Mouse (Mus musculus) T-helper 1 cell (primary cell): ENCODE results near the gene Ing3.

Experiments
- in situ Hi-C: fragments of 300-600 bp; cut with MboI, MseI; formaldehyde crosslinking; loops from one replicate; pipeline ENCODE4 v1.15.1; 2025; ENCODE audit warnings: high pct_unique_total_duplicates

Ing3 gene

DNA sequence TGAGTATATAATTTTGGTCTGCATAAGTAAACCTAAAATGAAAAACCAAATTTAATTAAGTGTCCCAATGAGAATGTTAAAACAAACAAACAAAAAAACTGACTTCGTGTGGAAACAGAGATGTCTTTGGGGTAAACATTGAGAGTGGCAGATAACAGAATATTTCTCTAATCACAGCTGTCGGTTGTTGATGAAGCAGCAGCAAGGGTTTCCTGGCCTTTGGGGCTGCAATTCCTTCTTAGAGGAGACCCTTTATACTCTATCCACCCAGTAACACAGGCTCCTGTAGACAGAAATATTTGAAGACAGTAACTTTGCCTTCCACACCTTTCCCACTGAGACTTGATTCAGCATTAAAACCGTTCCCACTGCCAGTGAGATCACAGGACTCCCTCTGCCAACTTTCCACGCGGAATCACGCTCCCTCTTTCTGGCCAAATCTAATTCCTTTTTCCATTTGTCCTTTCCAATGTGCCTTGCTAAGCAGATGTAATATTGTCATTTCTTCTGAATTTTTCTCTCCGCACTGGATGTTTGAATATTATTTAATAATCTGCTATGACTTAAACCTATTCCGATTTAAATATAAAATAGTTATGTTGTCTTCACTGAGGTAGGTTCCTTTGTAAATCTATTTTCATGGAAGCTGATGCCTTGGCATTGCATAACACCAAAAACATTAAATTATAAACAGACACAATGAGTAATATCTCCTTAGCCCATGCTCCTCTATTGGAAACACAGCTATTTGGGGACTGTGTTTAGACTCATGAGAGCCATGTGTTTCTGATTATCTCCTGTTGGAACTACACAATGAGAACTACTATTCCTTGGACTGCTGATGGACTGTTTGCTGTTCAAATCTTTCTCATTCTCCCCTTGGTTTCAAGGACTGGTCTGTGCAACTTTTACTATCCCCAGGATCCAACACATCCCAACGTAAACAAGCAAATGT, 41.1 kb downstream of the Ing3 start:
- in situ Hi-C loops, result loop anchor here (5.0 kb wide), 1 partner anchor 77 kb away; no protein-coding TSS in a partner anchor

DNA sequence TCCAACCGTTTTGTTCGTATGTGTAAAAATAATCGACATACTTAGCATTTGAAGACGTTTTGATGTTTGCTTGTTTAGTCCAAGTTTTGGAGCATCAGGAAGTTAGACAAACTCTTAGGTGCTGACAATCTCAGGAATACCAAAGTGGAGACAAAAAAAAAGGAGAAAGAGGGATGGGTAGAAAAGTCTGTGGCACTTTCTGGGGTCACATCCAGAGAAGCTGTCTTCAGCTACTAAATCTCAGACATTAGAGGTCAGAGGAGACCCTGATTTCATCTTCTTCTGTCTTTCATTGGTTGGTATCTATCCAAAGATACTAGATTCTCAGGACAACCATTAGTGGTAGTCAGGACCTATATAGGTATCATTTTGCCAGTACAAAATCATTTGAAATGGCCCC, 41.8 kb downstream of the Ing3 start:
- in situ Hi-C loops, result loop anchor here (5.0 kb wide), 1 partner anchor 76 kb away; no protein-coding TSS in a partner anchor

DNA sequence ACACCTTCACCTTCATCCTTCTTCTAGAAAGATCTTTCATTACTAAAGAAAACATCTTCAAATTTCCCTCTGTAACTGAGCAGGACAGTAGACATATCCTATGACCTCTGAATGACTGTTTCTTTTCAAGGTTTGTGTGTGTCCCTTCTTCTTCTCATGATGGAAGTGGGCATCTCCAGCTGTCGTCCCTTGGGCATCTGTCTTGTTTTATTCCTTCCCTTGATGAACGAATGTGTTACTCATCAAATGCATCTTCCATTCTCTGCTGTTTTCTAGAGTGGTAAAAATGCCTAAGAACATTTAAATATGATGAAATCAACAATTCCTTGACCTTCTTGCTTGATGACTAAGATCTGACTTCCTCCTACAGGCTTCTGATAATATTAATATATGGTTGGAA, 43.7 kb downstream of the Ing3 start:
- in situ Hi-C loops, result loop anchor here (5.0 kb wide), 1 partner anchor 74 kb away; no protein-coding TSS in a partner anchor

DNA sequence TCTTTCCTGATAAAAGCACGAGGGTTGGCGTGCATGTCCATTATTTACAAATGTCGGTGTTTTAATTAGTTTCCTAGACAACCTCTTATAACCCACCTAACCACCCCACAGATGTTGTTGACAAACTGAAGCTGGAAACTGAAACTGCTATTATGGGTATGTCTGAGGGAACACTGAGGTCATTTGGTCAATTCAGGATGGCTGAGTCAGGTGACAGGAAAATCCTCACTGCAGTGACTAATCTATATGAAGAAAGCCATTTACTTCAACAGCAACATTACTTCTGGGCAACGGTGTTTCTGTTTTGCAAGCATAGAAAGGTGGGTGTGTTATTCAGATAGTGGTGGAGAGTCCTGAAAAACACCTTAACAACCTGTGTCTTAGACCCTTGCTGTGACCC, 48.8 kb downstream of the Ing3 start:
- in situ Hi-C loops, result no loop called here

DNA sequence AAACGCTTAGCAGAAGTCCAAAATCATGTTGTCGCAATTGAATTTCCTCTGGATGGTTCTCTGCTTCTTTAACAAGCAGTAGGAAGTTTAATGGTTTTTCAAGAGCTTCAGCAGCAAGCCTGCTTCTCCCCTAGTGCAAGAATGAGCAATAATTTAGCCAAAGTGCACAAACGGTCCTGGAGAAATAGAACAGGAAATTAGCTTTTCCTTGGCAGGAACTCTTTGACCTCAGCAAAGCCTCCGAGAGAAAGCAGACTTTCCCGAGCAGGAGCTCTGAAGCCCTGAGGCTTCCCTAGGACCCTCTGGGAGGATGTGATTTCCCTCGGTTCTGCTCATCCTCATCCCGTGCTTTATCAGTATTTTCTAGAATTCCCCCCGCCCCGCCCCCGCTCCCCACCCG, 49.7 kb downstream of the Ing3 start:
- in situ Hi-C loops, result no loop called here

DNA sequence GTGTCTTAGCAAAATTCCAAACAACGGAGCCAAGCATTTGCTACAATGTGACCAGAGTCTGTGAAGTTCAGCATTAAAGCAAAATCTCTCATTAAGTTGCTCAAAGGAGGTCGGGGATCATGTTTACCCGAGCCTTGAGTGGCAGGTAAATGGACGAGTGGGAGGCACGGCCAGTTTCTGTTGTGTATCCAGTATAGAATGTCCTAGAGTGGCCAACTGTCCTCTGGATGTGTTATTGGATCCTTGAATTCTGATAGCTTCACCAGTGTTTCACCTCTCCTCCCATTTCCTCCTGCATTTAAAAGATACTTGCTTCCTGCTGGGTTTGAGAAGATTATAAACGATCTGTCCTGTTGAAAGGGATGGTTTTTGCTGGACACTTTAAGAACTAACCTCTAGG, 50.7 kb downstream of the Ing3 start:
- in situ Hi-C loops, result no loop called here

DNA sequence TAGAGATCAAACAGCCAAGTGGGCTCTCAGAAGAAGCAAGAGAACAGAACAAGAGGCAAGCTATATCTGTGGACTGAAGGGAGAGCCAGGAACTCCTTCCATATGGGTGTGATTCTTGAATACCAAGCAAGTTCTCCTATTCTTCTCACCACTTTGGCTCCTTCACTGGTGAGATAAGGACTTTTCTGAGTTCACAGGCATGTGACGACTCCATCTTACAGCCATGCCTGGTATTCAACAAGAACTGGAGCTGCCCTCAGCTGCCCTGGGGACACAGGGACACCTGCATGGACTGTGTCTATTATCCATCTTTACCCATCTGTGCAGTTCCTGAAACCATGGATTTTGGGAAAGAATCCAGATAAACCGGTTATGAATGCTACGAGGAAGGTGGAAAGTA, 51.5 kb downstream of the Ing3 start:
- in situ Hi-C loops, result no loop called here

DNA sequence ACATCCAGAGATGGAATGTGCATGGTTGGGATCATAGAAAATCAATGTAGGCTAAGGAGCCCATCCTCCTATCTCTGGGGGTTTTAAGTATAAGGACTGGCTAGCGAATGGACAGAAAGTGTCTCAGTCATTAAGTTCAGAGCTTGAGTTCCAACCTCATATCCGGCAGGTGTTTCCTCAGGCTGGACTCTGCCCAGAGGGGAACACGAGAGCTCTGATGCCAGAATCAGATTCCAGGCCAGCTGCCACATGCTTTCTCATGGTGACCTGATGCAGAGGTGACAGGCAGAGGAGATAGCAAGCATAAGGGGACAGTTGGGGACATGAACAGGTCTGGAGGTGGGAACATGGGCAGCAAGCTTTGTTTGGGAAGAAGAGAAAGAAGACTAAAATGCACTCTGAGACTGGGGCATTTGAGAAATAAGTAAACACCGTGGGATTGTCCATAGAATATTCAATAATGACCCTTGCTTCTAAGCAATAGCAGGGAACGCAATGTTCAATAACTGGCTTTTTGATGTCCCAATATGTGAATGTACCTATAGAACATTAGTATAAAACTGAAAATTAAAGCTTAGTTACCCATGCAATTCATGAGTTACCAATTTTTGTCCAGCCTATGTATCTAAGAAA, 52.0 kb downstream of the Ing3 start:
- in situ Hi-C loops, result no loop called here

DNA sequence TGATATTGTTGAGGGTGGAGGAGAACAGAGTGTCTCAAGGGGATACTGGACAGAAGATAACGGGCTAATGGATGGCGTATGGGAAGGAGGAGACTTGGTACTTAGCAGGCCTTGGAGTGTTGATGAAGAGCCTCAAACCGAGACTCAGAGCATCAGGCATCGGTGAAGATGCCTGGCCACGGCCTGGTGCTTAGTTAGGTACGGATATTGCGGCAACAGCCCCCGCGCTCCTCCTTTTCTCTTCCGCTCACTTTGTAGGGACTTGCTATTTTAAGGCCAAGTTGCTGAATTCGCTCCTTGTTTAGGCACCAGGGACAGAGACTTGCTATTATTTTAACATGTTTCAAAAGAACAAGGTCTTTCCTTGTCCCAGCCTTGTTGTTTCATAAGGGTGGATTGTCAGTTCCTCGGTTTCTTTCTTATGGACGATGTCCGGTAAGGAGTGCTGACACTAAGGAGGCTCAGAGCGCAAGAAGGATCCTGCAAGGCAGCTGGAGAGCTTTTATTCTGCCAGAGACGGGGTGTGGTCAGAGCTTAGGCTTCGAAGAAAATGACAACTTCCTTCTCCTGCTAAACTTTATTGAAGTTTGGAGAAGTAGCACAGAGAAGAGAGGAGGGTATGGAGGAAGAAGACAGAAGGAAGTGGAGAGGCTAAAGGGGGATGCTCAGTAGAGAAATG, 53.3 kb downstream of the Ing3 start:
- in situ Hi-C loops, result no loop called here

DNA sequence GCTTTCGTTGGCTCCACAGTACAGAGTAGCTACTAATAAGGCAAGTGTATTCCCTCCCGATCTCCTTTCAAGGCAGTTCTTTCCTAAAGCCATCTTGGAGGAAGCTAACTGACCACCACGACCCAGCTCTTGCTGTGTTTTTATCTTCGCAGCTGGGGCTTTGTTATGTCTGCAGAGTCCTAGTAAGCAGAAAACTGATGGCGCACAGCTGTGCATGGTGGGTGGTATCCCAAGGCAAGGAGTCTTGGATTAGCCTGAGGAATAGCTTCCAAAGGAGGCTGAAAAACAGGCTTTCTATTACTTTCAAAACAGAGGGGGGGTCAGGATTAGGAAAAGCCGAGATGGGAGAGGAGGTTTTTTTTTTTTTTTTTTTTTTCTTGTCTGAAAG, 53.8 kb downstream of the Ing3 start:
- in situ Hi-C loops, result no loop called here

DNA sequence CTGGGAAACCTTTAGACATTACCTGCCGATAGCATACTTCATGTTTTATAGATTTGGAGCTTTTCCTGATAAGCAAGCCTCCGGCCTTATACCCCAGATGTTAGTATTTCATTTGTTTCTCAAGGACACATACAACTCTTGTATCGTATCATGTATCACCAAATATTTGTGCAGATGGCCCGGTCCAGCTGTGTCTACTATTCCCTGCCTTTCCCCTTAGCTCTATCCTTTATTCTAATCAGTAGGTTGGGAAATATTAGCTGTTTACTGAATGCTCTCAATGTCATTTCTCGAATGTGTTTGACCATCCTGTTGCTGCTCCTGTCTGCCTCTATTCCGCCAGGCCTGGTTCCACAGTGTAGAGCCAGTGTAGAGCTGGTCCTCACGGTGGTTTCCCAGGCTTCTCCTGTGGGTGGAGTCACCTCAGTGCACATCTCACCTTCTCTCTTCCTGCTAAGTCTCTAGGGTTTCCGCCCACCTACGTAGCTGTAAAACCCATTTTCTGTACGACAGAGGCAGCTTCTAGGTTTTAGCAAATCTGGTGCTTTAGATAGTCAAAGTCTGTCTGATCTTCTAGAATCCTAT, 54.7 kb downstream of the Ing3 start:
- in situ Hi-C loops, result no loop called here

DNA sequence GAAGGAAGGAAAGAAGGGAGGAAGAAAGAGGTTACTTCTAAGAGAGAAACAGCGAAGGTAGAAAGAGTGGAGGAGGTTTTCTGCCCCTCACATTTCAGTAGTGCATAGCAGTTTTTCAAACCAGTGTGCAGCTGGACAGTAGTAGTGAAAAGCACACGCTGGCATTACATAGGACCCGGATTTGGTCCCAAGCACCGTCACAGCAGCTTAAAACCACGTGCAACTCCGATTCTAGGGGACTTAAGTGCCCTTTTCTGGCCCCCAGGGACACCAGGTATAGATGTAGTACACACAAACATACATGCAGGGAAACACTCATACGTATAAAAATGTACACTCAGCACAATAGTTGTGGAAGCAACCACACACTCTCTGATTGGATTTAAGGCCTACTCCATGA, 59.0 kb downstream of the Ing3 start:
- in situ Hi-C loops, result no loop called here

DNA sequence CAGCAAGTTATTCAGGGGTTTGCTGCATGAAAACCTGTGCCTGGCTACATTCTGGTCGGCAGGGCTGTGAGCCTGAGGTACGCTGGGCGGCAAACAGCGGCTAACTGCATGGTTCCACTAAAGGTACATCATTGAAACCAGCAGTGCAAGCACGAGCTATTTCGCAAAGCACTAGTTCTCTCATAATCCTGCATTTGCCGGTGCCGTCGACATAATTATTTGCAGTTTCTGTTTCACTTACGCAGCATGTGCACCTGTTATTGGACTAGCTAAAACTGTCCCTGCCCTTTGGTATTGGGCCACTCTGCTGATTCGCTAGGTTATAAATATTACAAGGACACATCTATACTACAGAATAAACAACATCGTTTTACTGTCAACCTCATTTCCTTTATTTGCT, 60.9 kb downstream of the Ing3 start:
- in situ Hi-C loops, result no loop called here

DNA sequence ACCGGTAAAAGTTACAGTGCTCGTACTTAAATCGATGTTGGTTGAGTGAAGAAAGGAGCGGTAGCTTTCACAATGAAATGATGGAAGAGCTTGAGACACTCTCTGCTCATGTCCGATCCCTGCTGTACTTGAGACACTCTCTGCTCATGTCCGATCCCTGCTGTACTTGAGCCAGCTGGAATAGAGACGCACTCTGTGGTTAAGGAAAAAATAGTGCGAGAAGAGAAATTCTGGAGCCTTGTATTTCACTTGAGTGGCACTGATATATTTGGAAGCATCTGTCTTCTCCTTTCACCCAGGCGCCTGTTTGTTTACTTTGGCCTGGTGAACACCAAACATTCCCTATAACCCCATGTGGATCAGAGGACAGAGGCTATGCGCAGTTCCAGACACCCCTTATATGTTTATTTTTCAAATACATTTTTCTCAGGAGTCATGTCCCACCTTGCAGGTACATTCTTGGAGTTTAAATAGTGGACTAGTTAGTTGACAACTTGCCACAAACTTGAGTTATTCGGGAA, 61.5 kb downstream of the Ing3 start:
- in situ Hi-C loops, result no loop called here

DNA sequence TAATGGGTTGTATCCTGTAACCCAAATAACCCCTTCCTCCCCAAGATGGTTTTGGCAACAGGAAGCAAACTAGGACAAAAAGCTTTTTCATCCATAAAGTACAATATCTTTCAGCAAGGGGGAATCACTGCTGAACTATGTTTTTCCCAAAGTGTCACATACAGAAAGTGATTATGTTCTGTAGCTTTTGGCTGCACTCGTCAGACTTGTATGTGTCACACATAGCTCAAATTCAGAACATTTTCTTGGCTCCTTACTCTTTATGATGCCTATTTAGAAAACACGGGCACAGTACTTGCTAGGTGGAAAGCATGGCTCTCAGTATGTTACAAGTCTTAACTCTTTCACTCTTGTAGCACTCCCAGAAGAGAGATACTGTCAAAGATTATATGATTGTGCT, 62.2 kb downstream of the Ing3 start:
- in situ Hi-C loops, result no loop called here

DNA sequence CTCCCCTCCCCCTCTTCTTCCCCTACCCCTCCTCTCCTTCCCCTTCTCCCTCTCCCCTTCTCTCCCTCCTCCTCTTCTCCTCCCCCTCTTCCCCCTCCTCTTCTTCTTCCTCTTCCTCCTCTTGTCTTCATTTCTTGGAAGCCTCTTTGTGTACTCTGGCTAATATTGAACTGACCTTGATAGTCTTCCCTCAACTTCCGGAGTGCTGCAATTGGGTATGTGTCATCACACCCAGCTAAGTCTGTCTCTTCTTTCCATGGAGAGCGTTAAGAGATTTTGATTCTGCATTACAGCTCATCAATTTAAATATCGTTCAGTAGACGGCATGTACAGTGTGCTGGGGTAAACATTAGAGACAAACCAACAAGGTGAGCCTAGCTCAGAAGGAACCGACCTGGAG, 62.7 kb downstream of the Ing3 start:
- in situ Hi-C loops, result no loop called here

DNA sequence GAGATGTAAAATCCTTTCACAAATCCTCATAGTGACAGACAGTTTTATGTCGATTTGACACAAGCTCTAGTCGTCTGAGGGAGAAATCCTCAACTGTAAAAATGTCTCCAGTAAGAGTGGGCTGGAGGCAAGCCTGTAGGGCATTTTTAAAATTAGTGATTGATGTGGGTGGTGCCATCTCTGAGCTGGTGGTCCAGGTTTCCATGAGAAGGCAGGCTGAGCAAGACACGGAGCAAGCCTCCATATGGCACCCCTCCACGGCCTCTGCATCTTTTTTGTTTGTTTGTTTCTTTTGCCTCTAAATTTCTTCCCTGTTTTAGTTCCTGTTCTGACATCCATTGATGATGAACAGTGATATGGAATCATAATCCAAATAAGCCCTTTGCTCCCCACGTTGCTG, 63.1 kb downstream of the Ing3 start:
- in situ Hi-C loops, result no loop called here

DNA sequence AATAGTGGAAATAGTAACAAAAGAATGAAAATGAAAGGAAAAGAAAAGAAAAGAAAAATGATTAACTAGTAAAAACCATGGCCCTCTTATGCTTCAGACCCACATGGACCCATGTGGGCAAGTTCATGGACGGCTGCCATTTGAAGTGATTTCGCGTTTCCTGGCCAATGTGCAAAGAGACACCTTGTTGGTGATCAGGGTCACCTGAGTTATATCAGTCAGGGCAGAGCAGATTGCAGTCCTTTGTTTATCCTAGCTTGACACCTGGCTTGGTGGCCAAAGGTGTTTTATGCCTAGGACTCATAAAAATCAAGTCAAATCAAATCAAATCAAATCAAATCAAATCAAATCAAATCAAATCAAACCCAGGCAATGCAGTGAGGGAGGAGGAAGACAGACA, 64.0 kb downstream of the Ing3 start:
- in situ Hi-C loops, result no loop called here

DNA sequence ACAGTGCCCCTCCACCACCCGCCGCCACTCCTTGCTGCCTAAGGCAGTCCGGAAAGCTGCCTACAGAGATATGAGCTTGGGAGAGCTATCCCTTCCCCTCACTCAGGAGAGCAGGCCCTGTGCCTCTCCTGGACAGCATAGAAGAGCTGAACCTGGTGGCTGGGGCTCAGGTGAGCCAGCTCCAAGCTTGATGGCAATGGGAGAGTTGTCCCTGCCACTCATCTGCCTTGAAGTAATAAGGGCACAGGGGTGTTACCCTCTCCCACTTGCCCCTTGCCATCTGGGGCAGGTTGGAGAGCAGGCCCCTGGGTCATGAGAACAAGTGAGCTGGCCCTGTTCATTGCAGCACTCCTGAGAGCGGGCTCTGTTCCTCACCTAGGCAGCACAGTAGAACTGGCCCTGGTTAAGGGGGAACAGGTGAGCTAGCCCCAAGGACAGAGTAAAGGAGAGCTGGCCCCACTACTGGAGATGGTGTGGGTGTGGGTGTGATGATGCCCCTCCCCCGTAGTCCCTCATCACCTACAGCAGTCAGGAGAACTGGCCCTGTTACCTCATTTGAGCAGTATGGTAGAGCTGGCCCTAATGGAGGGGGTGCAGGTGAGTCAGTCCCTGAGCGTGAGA, 65.0 kb downstream of the Ing3 start:
- in situ Hi-C loops, result no loop called here

DNA sequence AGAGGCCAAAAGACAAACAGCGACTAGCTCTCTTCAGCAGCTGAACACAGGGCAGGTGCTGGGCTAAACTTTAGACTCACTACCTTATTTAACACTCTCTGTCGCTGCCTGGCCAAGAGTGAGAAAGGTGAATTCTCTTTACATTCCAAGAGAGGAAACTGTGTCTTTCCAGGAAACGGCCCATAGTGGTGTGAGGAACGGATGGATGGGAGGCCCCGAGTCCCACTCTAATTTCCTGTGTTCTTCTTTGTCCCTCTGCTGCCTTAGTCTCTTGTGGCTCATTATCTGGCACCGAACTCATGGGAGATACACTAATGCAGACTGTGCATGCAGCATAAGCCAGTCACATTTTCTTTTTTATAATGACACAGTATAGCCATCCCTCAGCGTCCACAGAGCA, 68.3 kb downstream of the Ing3 start:
- in situ Hi-C loops, result no loop called here

DNA sequence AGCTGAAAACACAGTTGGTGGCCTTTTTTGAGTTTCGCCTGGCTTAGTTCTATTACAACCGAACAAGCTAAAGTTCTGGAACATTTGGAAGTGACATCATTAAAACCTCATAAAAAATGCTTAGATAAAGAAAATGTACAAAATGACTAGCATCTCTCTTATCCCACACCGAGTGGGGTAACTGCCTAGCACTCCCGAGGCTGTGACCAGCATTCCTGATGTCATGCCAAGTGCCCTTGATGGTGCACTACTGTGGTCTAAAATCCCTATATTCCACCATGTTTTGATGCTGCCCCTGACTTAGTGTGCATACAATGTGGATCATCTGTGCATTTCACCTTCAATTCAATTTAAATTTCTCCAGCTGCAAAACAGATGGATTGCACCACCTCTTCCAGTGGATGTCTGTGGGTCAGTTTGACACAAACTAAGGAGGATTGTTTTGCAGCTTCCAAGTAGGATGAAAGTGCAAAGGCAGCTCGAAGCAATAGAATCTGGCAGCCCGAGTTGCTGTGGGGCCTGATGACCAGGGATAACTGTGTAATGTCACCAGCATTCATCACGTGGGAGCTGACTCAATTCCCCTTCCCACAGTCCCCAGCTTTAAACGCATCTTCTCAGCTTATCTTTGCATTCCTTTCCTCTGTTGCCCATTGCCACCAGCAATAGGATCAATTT, 69.5 kb downstream of the Ing3 start:
- in situ Hi-C loops, result no loop called here
